ENCODE assay signal across 8 mouse cellular contexts in genomic region chr12:112184390-112184789, GRCm38 (mm10). TPM values are rescaled to one million over a fixed set of nuclear protein-coding genes. Genes with fewer than 3 reads are reported as not detected.
DNase-seq lines count a peak whose midpoint lies in the region; ATAC-seq and TF ChIP-seq lines count a peak whose summit lies in the region.

No protein-coding gene starts in this region.

- peaks cover 5% of the 10 kb centered on the region; the same call in 1 of the 2 replicates for H3K36me3 ChIP-seq in hindbrain, embryonic 12.5 days
- H3K36me3 ChIP-seq in hindbrain, embryonic 14.5 days (replicated peaks; ENCODE audit: control insufficient read depth, insufficient read depth), result 0 out of 2 replicates have a peak, but pooled peaks cover 2% of the 10 kb centered on the region
- H3K36me3 ChIP-seq in forebrain, postnatal 0 days (ENCODE audit: insufficient read depth), result peaks cover 8% of the 10 kb centered on the region; the same call in 1 of the 2 replicates
- peaks cover under 1% of the 10 kb centered on the region; the same call in 1 of the 2 replicates for H3K36me3 ChIP-seq in hindbrain, embryonic 16.5 days (ENCODE audit: control insufficient read depth, insufficient read depth, low read length)
- no peaks in the 10 kb centered on the region for H3K36me3 ChIP-seq in liver, embryonic 11.5 days (ENCODE audit: control insufficient read depth, insufficient read depth, low read length)
- H3K36me3 ChIP-seq in stomach, embryonic 15.5 days, result no peaks in the 10 kb centered on the region

- no peak for DNase-seq in hindbrain, embryonic 14.5 days (ENCODE audit: low spot score)
- no peak for DNase-seq in forebrain, postnatal 0 days
- DNase-seq in liver, embryonic 11.5 days (ENCODE audit: low spot score), result no peak
- DNase-seq in T-cell, adult 2 months (ENCODE audit: low spot score), result no peak
- no peak for DNase-seq in right cerebral cortex, adult 18-20 months

- no peaks in the 10 kb centered on the region for H3K9me3 ChIP-seq in hindbrain, embryonic 12.5 days (replicated peaks)
- no peaks in the 10 kb centered on the region for H3K9me3 ChIP-seq in hindbrain, embryonic 14.5 days (ENCODE audit: control insufficient read depth, low read length)
- no peaks in the 10 kb centered on the region for H3K9me3 ChIP-seq in forebrain, postnatal 0 days (ENCODE audit: low read length)
- no peaks in the 10 kb centered on the region for H3K9me3 ChIP-seq in hindbrain, embryonic 16.5 days (ENCODE audit: control insufficient read depth, low read length)
- H3K9me3 ChIP-seq in liver, embryonic 11.5 days (ENCODE audit: control insufficient read depth, low read length), result no peaks in the 10 kb centered on the region
- no peaks in the 10 kb centered on the region for H3K9me3 ChIP-seq in stomach, embryonic 15.5 days

- H3K9ac ChIP-seq in hindbrain, embryonic 12.5 days, result no peak overlapping the region
- no peak overlapping the region for H3K9ac ChIP-seq in hindbrain, embryonic 14.5 days
- no peak overlapping the region for H3K9ac ChIP-seq in forebrain, postnatal 0 days
- H3K9ac ChIP-seq in hindbrain, embryonic 16.5 days (ENCODE audit: low read depth, low read length), result 0 out of 2 replicates have a peak overlapping the region, but pooled peaks have one; percentile 17
- H3K9ac ChIP-seq in liver, embryonic 11.5 days (ENCODE audit: low read depth, low read length), result no peak overlapping the region
- no peak overlapping the region for H3K9ac ChIP-seq in stomach, embryonic 15.5 days

- no peak for TF ChIP-seq CTCF in forebrain, postnatal 0 days (IDR thresholded peaks at IDR 0.05; ENCODE audit: low read depth)

- no peak overlapping the region for H3K4me2 ChIP-seq in hindbrain, embryonic 12.5 days (replicated peaks)
- no peak overlapping the region for H3K4me2 ChIP-seq in hindbrain, embryonic 14.5 days (replicated peaks)
- no peak overlapping the region for H3K4me2 ChIP-seq in forebrain, postnatal 0 days (ENCODE audit: low read depth)
- H3K4me2 ChIP-seq in hindbrain, embryonic 16.5 days (ENCODE audit: low read length), result no peak overlapping the region
- no peak overlapping the region for H3K4me2 ChIP-seq in liver, embryonic 11.5 days
- no peak overlapping the region for H3K4me2 ChIP-seq in stomach, embryonic 15.5 days

- H3K4me3 ChIP-seq in hindbrain, embryonic 12.5 days, result no peak overlapping the region
- no peak overlapping the region for H3K4me3 ChIP-seq in hindbrain, embryonic 14.5 days (replicated peaks; ENCODE audit: low read length)
- H3K4me3 ChIP-seq in forebrain, postnatal 0 days (ENCODE audit: low read depth, low read length), result no peak overlapping the region
- H3K4me3 ChIP-seq in hindbrain, embryonic 16.5 days (ENCODE audit: low read length), result no peak overlapping the region
- H3K4me3 ChIP-seq in liver, embryonic 11.5 days (ENCODE audit: low read depth, low read length), result no peak overlapping the region
- no peak overlapping the region for H3K4me3 ChIP-seq in stomach, embryonic 15.5 days (replicated peaks)

- ATAC-seq in hindbrain, embryonic 12.5 days (ENCODE audit: low FRiP score), result no peak
- ATAC-seq in hindbrain, embryonic 14.5 days (ENCODE audit: low FRiP score), result no peak
- ATAC-seq in forebrain, postnatal 0 days, result peak; percentile 45
- ATAC-seq in hindbrain, embryonic 16.5 days, result no peak
- ATAC-seq in liver, embryonic 11.5 days (replicated peaks; ENCODE audit: low FRiP score), result peak; percentile 34
- ATAC-seq in stomach, embryonic 15.5 days (ENCODE audit: insufficient read depth, low FRiP score, low read depth), result peak; percentile 36; the same call in 1 of the 2 replicates

- 0 out of 2 replicates have a peak overlapping the region, but pooled peaks have one; percentile 40 for H3K27ac ChIP-seq in hindbrain, embryonic 12.5 days
- H3K27ac ChIP-seq in hindbrain, embryonic 14.5 days, result no peak overlapping the region
- peak overlapping the region; percentile 40; the same call in 1 of the 2 replicates for H3K27ac ChIP-seq in forebrain, postnatal 0 days (ENCODE audit: low read depth, low read length)
- peak overlapping the region; percentile 1; the same call in 1 of the 2 replicates for H3K27ac ChIP-seq in hindbrain, embryonic 16.5 days (ENCODE audit: low read depth, low read length)
- H3K27ac ChIP-seq in liver, embryonic 11.5 days (ENCODE audit: low read depth, low read length), result 0 out of 2 replicates have a peak overlapping the region, but pooled peaks have one; percentile 5
- H3K27ac ChIP-seq in stomach, embryonic 15.5 days, result peak overlapping the region; percentile 67

- H3K27me3 ChIP-seq in hindbrain, embryonic 12.5 days, result peaks cover 11% of the 10 kb centered on the region; the same call in 1 of the 2 replicates
- no peaks in the 10 kb centered on the region for H3K27me3 ChIP-seq in hindbrain, embryonic 14.5 days (ENCODE audit: control insufficient read depth, insufficient read depth, low read length)
- H3K27me3 ChIP-seq in forebrain, postnatal 0 days (ENCODE audit: insufficient read depth, low read length), result no peaks in the 10 kb centered on the region
- H3K27me3 ChIP-seq in hindbrain, embryonic 16.5 days (replicated peaks; ENCODE audit: control insufficient read depth, insufficient read depth, low read length), result no peaks in the 10 kb centered on the region
- no peaks in the 10 kb centered on the region for H3K27me3 ChIP-seq in liver, embryonic 11.5 days (replicated peaks; ENCODE audit: control insufficient read depth, insufficient read depth, low read length)
- H3K27me3 ChIP-seq in stomach, embryonic 15.5 days (replicated peaks), result no peaks in the 10 kb centered on the region

- peaks cover 33% of the 10 kb centered on the region for H3K4me1 ChIP-seq in hindbrain, embryonic 12.5 days
- peaks cover 14% of the 10 kb centered on the region; the same call in 1 of the 2 replicates for H3K4me1 ChIP-seq in hindbrain, embryonic 14.5 days (replicated peaks; ENCODE audit: control insufficient read depth, insufficient read depth, low read length)
- peaks cover 4% of the 10 kb centered on the region; the same call in 1 of the 2 replicates for H3K4me1 ChIP-seq in forebrain, postnatal 0 days (ENCODE audit: insufficient read depth)
- H3K4me1 ChIP-seq in hindbrain, embryonic 16.5 days (ENCODE audit: control insufficient read depth, insufficient read depth, low read depth, low read length), result no peaks in the 10 kb centered on the region; the same call in none of the 2 replicates
- H3K4me1 ChIP-seq in liver, embryonic 11.5 days (replicated peaks; ENCODE audit: control insufficient read depth, insufficient read depth, low read length), result no peaks in the 10 kb centered on the region
- peaks cover 17% of the 10 kb centered on the region for H3K4me1 ChIP-seq in stomach, embryonic 15.5 days

- WGBS in hindbrain, embryonic 12.5 days, result 37% methylated on average over 3 of the region's 3 CpGs
- WGBS in hindbrain, embryonic 14.5 days, result 50% methylated on average over 3 of the region's 3 CpGs
- WGBS in forebrain, postnatal 0 days, result 64% methylated on average over 3 of the region's 3 CpGs
- 71% methylated on average over 3 of the region's 3 CpGs for WGBS in hindbrain, embryonic 16.5 days
- WGBS in liver, embryonic 11.5 days, result 56% methylated on average over 3 of the region's 3 CpGs
- WGBS in stomach, embryonic 15.5 days, result 30% methylated on average over 3 of the region's 3 CpGs

RNA-seq across cellular contexts. Expression of gene Kif26a, which starts 38.4 kb away (rescaled TPM):
- 5.0 and 5.1 TPM in 2 replicates for polyA plus RNA-seq in hindbrain, embryonic 12.5 days (2016; fragmentation: Nextera tagmentation; extraction: Ambion mirVana)
- 3.1 and 3.4 TPM in 2 replicates for polyA plus RNA-seq in hindbrain, embryonic 14.5 days (2014; fragmentation: Nextera tagmentation; extraction: Ambion mirVana)
- 50.4 and 55.1 TPM in 2 replicates for total RNA-seq in forebrain, postnatal 0 days (2014; rRNA removed)
- polyA plus RNA-seq in forebrain, postnatal 0 days (2015; fragmentation: Nextera tagmentation; extraction: Ambion mirVana), result 5.0 and 6.2 TPM in 2 replicates
- 2.5 and 3.8 TPM in 2 replicates for polyA plus RNA-seq in hindbrain, embryonic 16.5 days (2015; fragmentation: Nextera tagmentation; extraction: Ambion mirVana)
- polyA plus RNA-seq in liver, embryonic 11.5 days (2014; fragmentation: Nextera tagmentation; extraction: Ambion mirVana), result 0.52 and 0.59 TPM in 2 replicates
- polyA plus RNA-seq in stomach, embryonic 15.5 days (2015; fragmentation: Nextera tagmentation; extraction: Ambion mirVana), result 2.9 and 3.2 TPM in 2 replicates

Comparison
In these comparisons a context has a peak if more than half of its experiments do, and no peak if none do; other contexts are left out.
1. ATAC-seq: peak in forebrain, postnatal 0 days (single experiment), liver, embryonic 11.5 days (single experiment) and stomach, embryonic 15.5 days (single experiment); none in hindbrain, embryonic 12.5 days (single experiment), hindbrain, embryonic 14.5 days (single experiment) and hindbrain, embryonic 16.5 days (single experiment).